Mouse (Mus musculus) small intestine, adult 2 months (tissue): ENCODE results near the gene Ntm. TPM values are rescaled to one million over a fixed set of nuclear protein-coding genes. Genes with fewer than 3 reads are reported as not detected.

Experiments
- H3K27ac ChIP-seq: fragments of 200-500 bp; 2 replicates; pipeline ENCODE4 v1.5.1; 2012; ENCODE audit warnings: low read depth, low read length, control low read depth, inconsistent platforms; ENCODE audit not compliant: insufficient read depth
- H3K27me3 ChIP-seq: fragments of 200-500 bp; 2 replicates; pipeline ENCODE4 v1.6.1; 2012; ENCODE audit warnings: mild to moderate bottlenecking, moderate library complexity, low read length, inconsistent platforms; ENCODE audit not compliant: control insufficient read depth, insufficient read depth
- H3K36me3 ChIP-seq: fragments of 200-500 bp; 2 replicates; pipeline ENCODE4 v1.6.1; 2012; ENCODE audit warnings: mild to moderate bottlenecking, low read length, control low read depth, inconsistent platforms; ENCODE audit not compliant: control insufficient read depth, insufficient read depth
- H3K4me1 ChIP-seq: fragments of 200-500 bp; 2 replicates; pipeline ENCODE4 v1.6.1; 2012; ENCODE audit warnings: low read length, inconsistent platforms, mixed read lengths; ENCODE audit not compliant: control insufficient read depth, insufficient read depth, insufficient read length
- H3K4me3 ChIP-seq: fragments of 200-500 bp; 2 replicates; pipeline ENCODE4 v1.5.1; 2012; ENCODE audit warnings: low read depth, mild to moderate bottlenecking, control low read depth, inconsistent platforms, low read length, moderate library complexity
- CTCF ChIP-seq: fragments of 200-500 bp; IDR thresholded peaks from 2 replicates; pipeline ENCODE4 v1.5.1; 2012; ENCODE audit warnings: low read depth, mild to moderate bottlenecking, control low read depth, inconsistent platforms, low read length, moderate library complexity, mixed read lengths; ENCODE audit not compliant: insufficient replicate concordance, insufficient read length; ENCODE audit errors: extremely low read depth
- POLR2A ChIP-seq: fragments of 200-500 bp; IDR thresholded peaks from 2 replicates; pipeline ENCODE4 v1.6.1; 2012; ENCODE audit warnings: low read depth, mild to moderate bottlenecking, control low read depth, inconsistent platforms, low read length, moderate library complexity
- WGBS: fragments of 180-500 bp; shearing (Covaris S2); methylation state at CpG from one replicate; pipeline ENCODE4 v1.1.7; 2018; 5-methylcytosine and 5-hydroxymethylcytosine counted together
- polyA plus RNA-seq: library from polyadenylated mRNA; depleted of rRNA; stranded (reverse); fragments of >200 nt; gene quantifications from 2 replicates; pipeline ENCODE4 v1.2.3, GENCODE M21; 2012

Gene Ntm
- polyA plus RNA-seq, 1 experiment = 0.10 TPM

- no peak overlapping the region for H3K27ac ChIP-seq
- H3K4me3 ChIP-seq = no peak overlapping the region
- H3K36me3 ChIP-seq = no peaks in the 10 kb centered on the region
- peaks cover 16% of the 10 kb centered on the region for H3K27me3 ChIP-seq
- H3K4me1 ChIP-seq = no peaks in the 10 kb centered on the region
- TF ChIP-seq CTCF (no peak), POLR2A (no peak)
- 72% methylated on average over 4 of the region's 4 CpGs for WGBS
Measured at GRCm38 (mm10) chr9:29413126-29413525, 549.8 kb downstream of the Ntm start.

GRCm38 (mm10) chr9:29412181-29412771 is 550.7 kb downstream of the Ntm start:
- Histone ChIP-seq H3K36me3 (no peaks in the 10 kb centered on the region), H3K27me3 (peaks cover 16% of the 10 kb centered on the region), H3K4me1 (no peaks in the 10 kb centered on the region), H3K27ac (no peak overlapping the region), H3K4me3 (peak overlapping the region; percentile 35)
- TF ChIP-seq POLR2A (no peak), CTCF (no peak)
- 1% methylated on average over 61 of the region's 61 CpGs for WGBS

DNA sequence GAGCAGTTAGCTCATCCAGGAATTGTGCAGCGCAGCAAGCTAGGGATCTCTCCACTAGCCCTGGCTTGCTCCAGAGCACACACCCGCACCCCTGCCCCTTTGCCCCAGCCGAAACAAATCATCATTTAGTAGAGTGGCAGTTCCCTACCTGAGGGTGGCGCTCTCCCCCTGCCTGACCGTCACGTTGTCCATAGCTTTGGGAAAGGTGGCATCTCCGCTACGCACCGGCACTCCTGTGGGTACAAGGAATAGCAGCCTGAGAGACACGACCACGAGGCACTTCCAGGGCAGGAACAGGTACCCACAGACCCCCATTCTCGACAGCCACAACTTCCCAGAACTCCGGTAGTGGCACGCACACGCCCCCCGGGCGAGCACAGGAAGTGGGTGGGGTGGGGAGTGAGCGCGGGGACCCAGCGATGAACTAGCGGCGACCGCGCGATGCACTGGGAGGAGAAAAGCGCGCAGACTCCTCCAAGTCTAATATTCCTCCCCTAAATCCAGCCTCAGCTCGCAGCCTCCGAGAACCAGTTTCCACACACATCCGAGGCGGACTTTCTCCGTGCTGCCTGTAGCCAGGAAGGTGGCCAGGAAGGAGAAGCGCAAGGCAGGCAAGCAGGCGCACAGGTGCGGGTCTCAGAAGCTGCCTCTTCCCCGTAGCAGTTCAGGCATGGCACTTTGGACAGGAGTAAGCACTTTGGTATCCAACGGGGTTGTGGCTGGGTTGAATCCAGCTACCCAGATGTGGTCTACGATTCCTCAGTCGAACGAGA is 551.3 kb downstream of the Ntm start:
- Histone ChIP-seq H3K4me1 (no peaks in the 10 kb centered on the region), H3K27ac (no peak overlapping the region), H3K4me3 (peak overlapping the region; percentile 35), H3K27me3 (peaks cover 16% of the 10 kb centered on the region), H3K36me3 (no peaks in the 10 kb centered on the region)
- TF ChIP-seq POLR2A (no peak), CTCF (no peak)
- whole genome bisulfite sequencing = 2% methylated on average over 40 of the region's 40 CpGs

DNA sequence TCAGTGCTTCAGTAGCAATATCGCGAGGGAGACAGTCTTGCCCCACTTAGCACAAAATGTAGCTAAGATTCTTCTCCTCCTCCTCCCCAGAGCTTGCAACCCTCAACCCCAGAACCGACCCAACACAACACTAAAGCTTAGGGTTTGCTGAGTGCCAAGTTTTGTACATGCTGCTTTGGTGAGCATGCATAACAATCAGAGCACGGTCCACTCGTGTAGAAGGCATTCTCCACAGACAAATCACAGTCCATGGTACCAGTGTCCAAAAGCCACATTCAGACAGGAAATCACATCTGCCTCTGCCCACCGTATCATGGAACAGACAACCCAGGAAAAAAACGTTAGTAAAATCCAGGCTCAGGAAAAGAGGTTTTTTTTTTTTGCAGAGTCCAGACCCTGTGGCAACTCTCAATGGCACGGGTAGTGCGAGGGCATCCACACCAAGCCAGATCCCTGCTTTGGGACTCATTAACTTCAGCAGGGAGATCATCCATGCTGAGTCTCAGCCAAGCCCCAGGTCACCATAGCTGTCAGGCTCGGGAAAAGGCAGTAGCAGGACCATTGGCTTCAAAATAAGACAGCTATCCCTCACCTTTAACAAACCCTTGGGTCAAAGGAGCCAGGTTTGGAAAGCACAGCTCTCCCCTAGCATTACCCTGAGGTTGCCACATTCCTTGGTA is 552.1 kb downstream of the Ntm start:
- H3K4me3 ChIP-seq = no peak overlapping the region
- TF ChIP-seq CTCF (no peak), POLR2A (no peak)
- WGBS = 56% methylated on average over 10 of the region's 10 CpGs

GRCm38 (mm10) chr9:29410284-29410683 is 552.7 kb downstream of the Ntm start:
- no peaks in the 10 kb centered on the region for H3K4me1 ChIP-seq
- no peaks in the 10 kb centered on the region for H3K36me3 ChIP-seq
- peaks cover 16% of the 10 kb centered on the region for H3K27me3 ChIP-seq
- no peak overlapping the region for H3K27ac ChIP-seq
- H3K4me3 ChIP-seq = no peak overlapping the region
- 75% methylated on average over 6 of the region's 6 CpGs for WGBS
- TF ChIP-seq POLR2A = no peak

More for the DNA sequence above, 552.1 kb downstream of the Ntm start:
- no peaks in the 10 kb centered on the region for H3K36me3 ChIP-seq
- H3K27me3 ChIP-seq = peaks cover 16% of the 10 kb centered on the region
- H3K4me1 ChIP-seq = no peaks in the 10 kb centered on the region
- no peak overlapping the region for H3K27ac ChIP-seq

GRCm38 (mm10) chr9:29409216-29409907 is 553.6 kb downstream of the Ntm start:
- H3K4me1 ChIP-seq = no peaks in the 10 kb centered on the region
- no peak overlapping the region for H3K27ac ChIP-seq
- H3K36me3 ChIP-seq = no peaks in the 10 kb centered on the region
- peaks cover 16% of the 10 kb centered on the region for H3K27me3 ChIP-seq
- H3K4me3 ChIP-seq = no peak overlapping the region
- peak; percentile 74; the same call in 1 of the 2 replicates for TF ChIP-seq CTCF
- TF ChIP-seq POLR2A = no peak
- WGBS = 59% methylated on average over 8 of the region's 8 CpGs

GRCm38 (mm10) chr9:29407954-29408353 is 555.0 kb downstream of the Ntm start:
- no peaks in the 10 kb centered on the region for H3K36me3 ChIP-seq
- H3K4me1 ChIP-seq = no peaks in the 10 kb centered on the region
- peaks cover 16% of the 10 kb centered on the region for H3K27me3 ChIP-seq
- no peak overlapping the region for H3K27ac ChIP-seq
- peak; percentile 41; the same call in 1 of the 2 replicates for TF ChIP-seq CTCF
- TF ChIP-seq POLR2A = no peak
- H3K4me3 ChIP-seq = no peak overlapping the region
